Mouse (Mus musculus) lung, embryonic 16.5 days (tissue): ENCODE results near the gene Tead1. TPM values are rescaled to one million over a fixed set of nuclear protein-coding genes. Genes with fewer than 3 reads are reported as not detected.
A peak's percentile ranks its signal among the peaks of the same experiment; 100 is the strongest.

Experiments
- ATAC-seq: fragments of 200-750 bp; cut with Nextera tagmentation; 2 replicates; pipeline ENCODE4 v1.8.0; 2017; ENCODE audit warnings: low read depth, mild to moderate bottlenecking, moderate library complexity
- H3K27ac ChIP-seq: fragments of 300-500 bp; sonication (generic); 2 replicates; pipeline ENCODE4 v1.5.1; 2014; ENCODE audit warnings: mild to moderate bottlenecking, control low read depth, low read length
- H3K27me3 ChIP-seq: fragments of 300-500 bp; sonication (generic); 2 replicates; pipeline ENCODE4 v1.6.1; 2014; ENCODE audit warnings: low read depth, low read length, mixed read lengths; ENCODE audit not compliant: control insufficient read depth, insufficient read depth
- H3K36me3 ChIP-seq: fragments of 300-500 bp; sonication (generic); 2 replicates; pipeline ENCODE4 v1.6.1; 2014; ENCODE audit warnings: low read length; ENCODE audit not compliant: control insufficient read depth, insufficient read depth
- H3K4me1 ChIP-seq: fragments of 300-500 bp; sonication (generic); replicated peaks from 2 replicates; pipeline ENCODE4 v1.6.1; 2014; ENCODE audit warnings: low read length, mixed read lengths; ENCODE audit not compliant: control insufficient read depth, insufficient read depth
- H3K4me2 ChIP-seq: fragments of 300-500 bp; sonication (generic); 2 replicates; pipeline ENCODE4 v1.6.1; 2014; ENCODE audit warnings: low read depth, low read length, control low read depth
- H3K4me3 ChIP-seq: fragments of 300-500 bp; sonication (generic); 2 replicates; pipeline ENCODE4 v1.5.1; 2014; ENCODE audit warnings: mild to moderate bottlenecking, low read length, control low read depth
- H3K9ac ChIP-seq: fragments of 300-500 bp; sonication (generic); 2 replicates; pipeline ENCODE4 v1.6.1; 2014; ENCODE audit warnings: low read length, control low read depth
- H3K9me3 ChIP-seq: fragments of 300-500 bp; sonication (generic); 2 replicates; pipeline ENCODE4 v1.6.1; 2016; ENCODE audit warnings: low read length; ENCODE audit not compliant: control insufficient read depth
- WGBS: fragments of 180-500 bp; shearing (Covaris S2); extraction: QIAGEN DNeasy Blood & Tissue Kit; methylation state at CpG from one replicate; pipeline ENCODE4 v1.1.7; 2014; 5-methylcytosine and 5-hydroxymethylcytosine counted together
- polyA plus RNA-seq: library from polyadenylated mRNA; unstranded; fragments of >200 nt; fragmentation: Nextera tagmentation; extraction: Ambion mirVana; gene quantifications from 2 replicates; pipeline ENCODE4 v1.2.1, GENCODE M21; 2015

Gene Tead1
- polyA plus RNA-seq, 1 experiment from 2014 or later, result 20.1 TPM

- H3K27ac ChIP-seq, result peak overlapping the region; percentile 7; the same call in 1 of the 2 replicates
Measured at GRCm38 (mm10) chr7:112883791-112884274, 204.7 kb downstream of the Tead1 start.

GRCm38 (mm10) chr7:112885546-112885945 is 206.4 kb downstream of the Tead1 start:
- no peak for ATAC-seq

More at GRCm38 (mm10) chr7:112883791-112884274, 204.7 kb downstream of the Tead1 start:
- Histone ChIP-seq H3K9ac (peak overlapping the region; percentile 27; the same call in 1 of the 2 replicates), H3K27me3 (no peaks in the 10 kb centered on the region), H3K4me3 (no peak overlapping the region), H3K9me3 (no peaks in the 10 kb centered on the region), H3K36me3 (no peaks in the 10 kb centered on the region; the same call in 1 of the 2 replicates), H3K4me1 (peaks cover 9% of the 10 kb centered on the region; the same call in 1 of the 2 replicates), H3K4me2 (no peak overlapping the region)
- WGBS, result 31% methylated on average over 8 of the region's 8 CpGs
- ATAC-seq, result peak; percentile 75

GRCm38 (mm10) chr7:112891883-112892282 is 212.8 kb downstream of the Tead1 start:
- H3K27ac ChIP-seq, result no peak overlapping the region
- ATAC-seq, result no peak
- whole genome bisulfite sequencing, result 90% methylated on average over 6 of the region's 6 CpGs

More at GRCm38 (mm10) chr7:112885546-112885945, 206.4 kb downstream of the Tead1 start:
- WGBS, result 56% methylated on average over 8 of the region's 8 CpGs
- Histone ChIP-seq H3K4me1 (peaks cover 9% of the 10 kb centered on the region; the same call in 1 of the 2 replicates), H3K4me2 (no peak overlapping the region), H3K27me3 (no peaks in the 10 kb centered on the region), H3K9me3 (no peaks in the 10 kb centered on the region), H3K36me3 (no peaks in the 10 kb centered on the region; the same call in 1 of the 2 replicates), H3K27ac (no peak overlapping the region), H3K9ac (no peak overlapping the region), H3K4me3 (no peak overlapping the region)

GRCm38 (mm10) chr7:112892595-112892994 is 213.5 kb downstream of the Tead1 start:
- H3K9ac ChIP-seq, result no peak overlapping the region
- H3K27ac ChIP-seq, result no peak overlapping the region
- no peaks in the 10 kb centered on the region for H3K9me3 ChIP-seq
- H3K4me2 ChIP-seq, result no peak overlapping the region
- no peak for ATAC-seq
- H3K36me3 ChIP-seq, result peaks cover 21% of the 10 kb centered on the region
- WGBS, result 78% methylated on average over 5 of the region's 5 CpGs
- H3K4me1 ChIP-seq, result no peaks in the 10 kb centered on the region
- no peak overlapping the region for H3K4me3 ChIP-seq
- H3K27me3 ChIP-seq, result no peaks in the 10 kb centered on the region

More at GRCm38 (mm10) chr7:112891883-112892282, 212.8 kb downstream of the Tead1 start:
- Histone ChIP-seq H3K27me3 (no peaks in the 10 kb centered on the region), H3K4me3 (no peak overlapping the region), H3K4me1 (no peaks in the 10 kb centered on the region), H3K9me3 (no peaks in the 10 kb centered on the region), H3K36me3 (peaks cover 21% of the 10 kb centered on the region), H3K4me2 (no peak overlapping the region), H3K9ac (no peak overlapping the region)

GRCm38 (mm10) chr7:112896363-112896762 is 217.2 kb downstream of the Tead1 start:
- Histone ChIP-seq H3K4me2 (no peak overlapping the region), H3K36me3 (peaks cover 26% of the 10 kb centered on the region), H3K27me3 (no peaks in the 10 kb centered on the region), H3K4me3 (no peak overlapping the region), H3K9ac (no peak overlapping the region), H3K27ac (no peak overlapping the region), H3K4me1 (no peaks in the 10 kb centered on the region), H3K9me3 (no peaks in the 10 kb centered on the region)
- ATAC-seq, result no peak
- 92% methylated on average over 2 of the region's 2 CpGs for WGBS

GRCm38 (mm10) chr7:112901710-112902109 is 222.6 kb downstream of the Tead1 start:
- no peak overlapping the region for H3K4me3 ChIP-seq
- WGBS, result 89% methylated on average over 7 of the region's 7 CpGs
- no peaks in the 10 kb centered on the region for H3K27me3 ChIP-seq
- no peaks in the 10 kb centered on the region for H3K4me1 ChIP-seq
- no peak overlapping the region for H3K9ac ChIP-seq
- no peaks in the 10 kb centered on the region for H3K9me3 ChIP-seq
- no peak for ATAC-seq
- peaks cover 14% of the 10 kb centered on the region for H3K36me3 ChIP-seq
- no peak overlapping the region for H3K4me2 ChIP-seq
- no peak overlapping the region for H3K27ac ChIP-seq

GRCm38 (mm10) chr7:112906848-112907247 is 227.7 kb downstream of the Tead1 start:
- H3K9me3 ChIP-seq, result no peaks in the 10 kb centered on the region
- no peak overlapping the region for H3K9ac ChIP-seq
- no peak for ATAC-seq
- H3K36me3 ChIP-seq, result peaks cover 8% of the 10 kb centered on the region
- H3K4me2 ChIP-seq, result no peak overlapping the region
- no peak overlapping the region for H3K27ac ChIP-seq
- no peak overlapping the region for H3K4me3 ChIP-seq
- 80% methylated on average over 5 of the region's 5 CpGs for WGBS
- H3K27me3 ChIP-seq, result no peaks in the 10 kb centered on the region
- no peaks in the 10 kb centered on the region; the same call in 1 of the 2 replicates for H3K4me1 ChIP-seq

GRCm38 (mm10) chr7:112907468-112907867 is 228.3 kb downstream of the Tead1 start:
- Histone ChIP-seq H3K4me2 (no peak overlapping the region), H3K27ac (no peak overlapping the region), H3K9ac (no peak overlapping the region), H3K4me1 (no peaks in the 10 kb centered on the region; the same call in 1 of the 2 replicates), H3K9me3 (no peaks in the 10 kb centered on the region), H3K4me3 (no peak overlapping the region), H3K27me3 (no peaks in the 10 kb centered on the region), H3K36me3 (peaks cover 4% of the 10 kb centered on the region; the same call in 1 of the 2 replicates)
- 66% methylated on average over 2 of the region's 2 CpGs for WGBS
- no peak for ATAC-seq

- 76% methylated on average over 10 of the region's 10 CpGs for WGBS
- no peak overlapping the region for H3K27ac ChIP-seq
- H3K36me3 ChIP-seq, result 0 out of 2 replicates have a peak, but pooled peaks cover under 1% of the 10 kb centered on the region
- no peak overlapping the region for H3K4me2 ChIP-seq
- no peak for ATAC-seq
- H3K9ac ChIP-seq, result no peak overlapping the region
- no peaks in the 10 kb centered on the region for H3K9me3 ChIP-seq
- H3K4me3 ChIP-seq, result no peak overlapping the region
- peaks cover 4% of the 10 kb centered on the region; the same call in 1 of the 2 replicates for H3K4me1 ChIP-seq
- H3K27me3 ChIP-seq, result no peaks in the 10 kb centered on the region
Measured at GRCm38 (mm10) chr7:112909164-112909563, 230.0 kb downstream of the Tead1 start.
